Mouse (Mus musculus) limb, embryonic 12.5 days (tissue): ENCODE data around the gene Schip1. TPM values are rescaled to one million over a fixed set of nuclear protein-coding genes. Genes with fewer than 3 reads are reported as not detected.

Experiments
- ATAC-seq: fragments of 200-750 bp; cut with Nextera tagmentation; 2 replicates; pipeline ENCODE4 v1.8.0; 2017; ENCODE audit warnings: low read depth, moderate TSS enrichment; ENCODE audit not compliant: insufficient number of reproducible peaks, insufficient read depth, low FRiP score, low TSS enrichment
- H3K27ac ChIP-seq: fragments of 300-500 bp; sonication (generic); 2 replicates; pipeline ENCODE4 v1.5.1; 2016; ENCODE audit warnings: mild to moderate bottlenecking, moderate library complexity
- H3K27me3 ChIP-seq: fragments of 300-500 bp; sonication (generic); 2 replicates; pipeline ENCODE4 v1.6.1; 2016; ENCODE audit warnings: mild to moderate bottlenecking, moderate library complexity
- H3K36me3 ChIP-seq: fragments of 300-500 bp; sonication (generic); 2 replicates; pipeline ENCODE4 v1.6.1; 2016; ENCODE audit warnings: mild to moderate bottlenecking, moderate library complexity
- H3K4me1 ChIP-seq: fragments of 300-500 bp; sonication (generic); replicated peaks from 2 replicates; pipeline ENCODE4 v1.6.1; 2016
- H3K4me2 ChIP-seq: fragments of 300-500 bp; sonication (generic); 2 replicates; pipeline ENCODE4 v1.6.1; 2016; ENCODE audit warnings: mild to moderate bottlenecking, moderate library complexity
- H3K4me3 ChIP-seq: fragments of 300-500 bp; sonication (generic); replicated peaks from 2 replicates; pipeline ENCODE4 v1.5.1; 2016; ENCODE audit warnings: mild to moderate bottlenecking
- H3K9ac ChIP-seq: fragments of 300-500 bp; sonication (generic); replicated peaks from 2 replicates; pipeline ENCODE4 v1.6.1; 2016; ENCODE audit warnings: mild to moderate bottlenecking, moderate library complexity
- H3K9me3 ChIP-seq: fragments of 300-500 bp; sonication (generic); 2 replicates; pipeline ENCODE4 v1.6.1; 2016; ENCODE audit warnings: mild to moderate bottlenecking, moderate library complexity
- WGBS: fragments of 180-500 bp; shearing (Covaris S2); methylation state at CpG from one replicate; pipeline ENCODE4 v1.1.7; 2016; 5-methylcytosine and 5-hydroxymethylcytosine counted together
- polyA plus RNA-seq: library from polyadenylated mRNA; unstranded; fragments of >200 nt; fragmentation: Nextera tagmentation; extraction: Ambion mirVana; gene quantifications from 2 replicates; pipeline ENCODE4 v1.2.1, GENCODE M21; 2016

The Schip1 gene
- polyA plus RNA-seq, 1 experiment from 2014 or later, result 31.6 TPM

- no peaks in the 10 kb centered on the region for H3K36me3 ChIP-seq
- WGBS, result 83% methylated on average over 4 of the region's 4 CpGs
- H3K27ac ChIP-seq, result no peak overlapping the region
- no peak for ATAC-seq
- no peaks in the 10 kb centered on the region for H3K9me3 ChIP-seq
- H3K27me3 ChIP-seq, result 0 out of 2 replicates have a peak, but pooled peaks cover 6% of the 10 kb centered on the region
- no peak overlapping the region for H3K4me3 ChIP-seq
- H3K9ac ChIP-seq, result no peak overlapping the region
- no peak overlapping the region for H3K4me2 ChIP-seq
- no peaks in the 10 kb centered on the region for H3K4me1 ChIP-seq
Measured at GRCm38 (mm10) chr3:68527182-68527581, 462.6 kb downstream of the Schip1 start.

DNA sequence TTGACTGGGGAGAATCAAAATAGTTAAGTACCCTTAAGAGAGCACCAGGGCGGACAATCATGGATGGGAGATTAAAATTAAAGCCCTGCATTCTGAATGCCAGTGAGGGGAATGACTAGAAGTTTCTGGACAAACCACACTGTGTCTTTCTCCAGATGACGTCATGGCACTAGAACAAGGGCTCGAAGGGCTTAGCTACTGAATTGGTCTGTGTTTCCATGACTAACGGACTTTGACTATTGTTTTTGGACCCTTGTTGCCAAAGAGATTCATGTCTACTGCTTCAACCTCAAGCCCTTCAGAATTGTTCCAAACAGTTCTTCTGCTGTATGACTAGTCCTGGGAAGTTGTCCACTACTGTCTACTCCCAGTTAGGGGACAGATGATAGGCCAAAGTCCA, 467.3 kb downstream of the Schip1 start:
- 81% methylated on average over 4 of the region's 4 CpGs for WGBS

GRCm38 (mm10) chr3:68534571-68535051, 470.0 kb downstream of the Schip1 start:
- no peak overlapping the region for H3K4me3 ChIP-seq
- no peak overlapping the region for H3K27ac ChIP-seq
- no peak overlapping the region for H3K4me2 ChIP-seq
- no peaks in the 10 kb centered on the region for H3K36me3 ChIP-seq
- 18% methylated on average over 6 of the region's 7 CpGs for WGBS
- H3K27me3 ChIP-seq, result 0 out of 2 replicates have a peak, but pooled peaks cover 6% of the 10 kb centered on the region
- no peak overlapping the region for H3K9ac ChIP-seq
- no peak; the same call in 1 of the 2 replicates for ATAC-seq
- peaks cover 12% of the 10 kb centered on the region; the same call in 1 of the 2 replicates for H3K4me1 ChIP-seq
- H3K9me3 ChIP-seq, result peaks cover 9% of the 10 kb centered on the region

More for the DNA sequence above, 467.3 kb downstream of the Schip1 start:
- no peak for ATAC-seq
- no peak overlapping the region for H3K27ac ChIP-seq
- 0 out of 2 replicates have a peak, but pooled peaks cover 6% of the 10 kb centered on the region for H3K27me3 ChIP-seq
- H3K9me3 ChIP-seq, result peaks cover 6% of the 10 kb centered on the region
- no peaks in the 10 kb centered on the region for H3K36me3 ChIP-seq
- H3K4me2 ChIP-seq, result no peak overlapping the region
- H3K4me3 ChIP-seq, result no peak overlapping the region
- H3K9ac ChIP-seq, result no peak overlapping the region
- peaks cover 12% of the 10 kb centered on the region; the same call in 1 of the 2 replicates for H3K4me1 ChIP-seq

GRCm38 (mm10) chr3:68535160-68535728, 470.6 kb downstream of the Schip1 start:
- no peak overlapping the region for H3K4me2 ChIP-seq
- no peak overlapping the region for H3K9ac ChIP-seq
- H3K4me3 ChIP-seq, result no peak overlapping the region
- H3K27ac ChIP-seq, result no peak overlapping the region
- 79% methylated on average over 7 of the region's 7 CpGs for WGBS
- peaks cover 9% of the 10 kb centered on the region for H3K9me3 ChIP-seq
- no peak for ATAC-seq
- H3K4me1 ChIP-seq, result peaks cover 12% of the 10 kb centered on the region; the same call in 1 of the 2 replicates
- H3K27me3 ChIP-seq, result 0 out of 2 replicates have a peak, but pooled peaks cover 6% of the 10 kb centered on the region
- no peaks in the 10 kb centered on the region for H3K36me3 ChIP-seq

GRCm38 (mm10) chr3:68536071-68536470, 471.5 kb downstream of the Schip1 start:
- Histone ChIP-seq H3K36me3 (no peaks in the 10 kb centered on the region), H3K4me2 (no peak overlapping the region), H3K4me3 (no peak overlapping the region), H3K4me1 (peaks cover 12% of the 10 kb centered on the region; the same call in 1 of the 2 replicates), H3K9me3 (peaks cover 9% of the 10 kb centered on the region), H3K27me3 (0 out of 2 replicates have a peak, but pooled peaks cover 9% of the 10 kb centered on the region), H3K9ac (no peak overlapping the region), H3K27ac (no peak overlapping the region)
- WGBS, result 54% methylated on average over 3 of the region's 3 CpGs
- ATAC-seq, result no peak

GRCm38 (mm10) chr3:68541688-68542087, 477.1 kb downstream of the Schip1 start:
- Histone ChIP-seq H3K4me1 (no peaks in the 10 kb centered on the region; the same call in 1 of the 2 replicates), H3K4me3 (no peak overlapping the region), H3K36me3 (no peaks in the 10 kb centered on the region), H3K4me2 (no peak overlapping the region), H3K9me3 (peaks cover 9% of the 10 kb centered on the region), H3K27ac (no peak overlapping the region), H3K27me3 (peaks cover 7% of the 10 kb centered on the region), H3K9ac (no peak overlapping the region)
- WGBS, result 87% methylated on average over 8 of the region's 8 CpGs
- ATAC-seq, result no peak

GRCm38 (mm10) chr3:68542944-68543501, 478.4 kb downstream of the Schip1 start:
- peak overlapping the region; percentile 26 for H3K4me3 ChIP-seq
- H3K27ac ChIP-seq, result no peak overlapping the region
- H3K9me3 ChIP-seq, result peaks cover 6% of the 10 kb centered on the region; the same call in 1 of the 2 replicates
- H3K4me2 ChIP-seq, result peak overlapping the region; percentile 52
- H3K9ac ChIP-seq, result no peak overlapping the region
- H3K4me1 ChIP-seq, result no peaks in the 10 kb centered on the region; the same call in 1 of the 2 replicates
- 6% methylated on average over 7 of the region's 7 CpGs for WGBS
- peaks cover 7% of the 10 kb centered on the region for H3K27me3 ChIP-seq
- ATAC-seq, result peak; percentile 53; the same call in 1 of the 2 replicates
- H3K36me3 ChIP-seq, result no peaks in the 10 kb centered on the region

DNA sequence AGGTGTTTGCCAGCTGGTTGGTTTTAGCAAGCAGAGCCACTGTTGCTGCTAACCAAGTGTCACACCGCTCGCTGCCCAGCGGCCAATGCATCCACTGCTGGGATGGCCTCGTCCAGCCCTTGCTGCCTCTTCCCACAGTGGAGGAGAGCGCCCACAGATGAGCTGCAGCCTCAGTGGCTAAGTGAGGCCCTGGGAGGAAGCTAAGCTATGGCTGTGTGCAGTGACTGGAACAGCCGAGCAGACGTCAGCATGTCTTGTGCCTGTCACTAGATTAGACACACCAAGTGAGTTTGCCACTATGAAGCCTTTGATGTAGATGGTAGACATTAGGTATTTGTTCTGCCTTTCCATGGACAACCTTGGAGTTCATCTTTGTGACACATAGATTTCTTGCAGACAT, 480.2 kb downstream of the Schip1 start:
- ATAC-seq, result no peak
- H3K9me3 ChIP-seq, result peaks cover 6% of the 10 kb centered on the region; the same call in 1 of the 2 replicates
- H3K4me2 ChIP-seq, result no peak overlapping the region
- no peaks in the 10 kb centered on the region; the same call in 1 of the 2 replicates for H3K4me1 ChIP-seq
- H3K36me3 ChIP-seq, result no peaks in the 10 kb centered on the region
- WGBS, result 70% methylated on average over 7 of the region's 7 CpGs
- no peak overlapping the region for H3K4me3 ChIP-seq
- H3K27ac ChIP-seq, result no peak overlapping the region
- no peak overlapping the region for H3K9ac ChIP-seq
- peaks cover 7% of the 10 kb centered on the region for H3K27me3 ChIP-seq

GRCm38 (mm10) chr3:68545898-68546297, 481.3 kb downstream of the Schip1 start:
- Histone ChIP-seq H3K4me1 (no peaks in the 10 kb centered on the region; the same call in 1 of the 2 replicates), H3K27ac (no peak overlapping the region), H3K36me3 (no peaks in the 10 kb centered on the region), H3K9me3 (peaks cover 6% of the 10 kb centered on the region; the same call in 1 of the 2 replicates), H3K27me3 (peaks cover 4% of the 10 kb centered on the region), H3K9ac (no peak overlapping the region), H3K4me3 (no peak overlapping the region), H3K4me2 (no peak overlapping the region)
- 53% methylated on average over 6 of the region's 6 CpGs for WGBS
- ATAC-seq, result no peak

DNA sequence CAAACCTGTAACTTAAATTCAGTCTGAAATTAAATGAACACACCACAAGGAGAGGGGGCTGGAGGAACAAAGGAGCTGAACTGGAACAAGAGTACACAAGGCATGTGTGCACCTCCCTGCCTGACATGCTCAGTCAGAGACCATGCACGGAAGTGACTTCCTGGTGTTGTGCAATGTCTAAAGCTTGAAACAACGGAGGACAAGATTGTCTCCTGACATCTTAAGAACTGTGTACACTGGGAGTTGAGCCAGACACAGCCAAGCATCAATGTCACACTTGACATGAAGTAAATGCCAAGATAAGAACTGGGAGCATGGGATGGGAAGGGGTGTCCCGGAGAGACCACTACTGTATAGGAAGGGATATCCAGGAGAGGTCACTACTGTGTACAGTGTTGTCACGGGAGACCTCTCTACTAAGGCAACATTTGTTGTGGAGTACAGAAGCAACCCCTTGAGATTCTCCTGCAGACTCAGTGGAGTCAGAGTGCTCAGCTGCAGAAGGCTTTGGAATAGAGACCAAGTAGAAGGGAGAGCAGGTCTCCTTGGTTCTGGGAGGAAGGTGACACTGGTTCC, 490.6 kb downstream of the Schip1 start:
- H3K27me3 ChIP-seq, result no peaks in the 10 kb centered on the region
- ATAC-seq, result no peak
- H3K4me2 ChIP-seq, result no peak overlapping the region
- no peak overlapping the region for H3K4me3 ChIP-seq
- 0 out of 2 replicates have a peak, but pooled peaks cover 7% of the 10 kb centered on the region for H3K4me1 ChIP-seq
- no peaks in the 10 kb centered on the region for H3K9me3 ChIP-seq
- no peak overlapping the region for H3K27ac ChIP-seq
- H3K9ac ChIP-seq, result no peak overlapping the region
- H3K36me3 ChIP-seq, result no peaks in the 10 kb centered on the region
- WGBS, result 89% methylated on average over 4 of the region's 4 CpGs

GRCm38 (mm10) chr3:68556891-68557290, 492.3 kb downstream of the Schip1 start:
- no peak overlapping the region for H3K4me3 ChIP-seq
- H3K9me3 ChIP-seq, result no peaks in the 10 kb centered on the region
- ATAC-seq, result no peak
- no peak overlapping the region for H3K4me2 ChIP-seq
- H3K27me3 ChIP-seq, result no peaks in the 10 kb centered on the region
- H3K9ac ChIP-seq, result no peak overlapping the region
- WGBS, result 91% methylated on average over 9 of the region's 9 CpGs
- no peaks in the 10 kb centered on the region for H3K36me3 ChIP-seq
- 0 out of 2 replicates have a peak, but pooled peaks cover 7% of the 10 kb centered on the region for H3K4me1 ChIP-seq
- H3K27ac ChIP-seq, result no peak overlapping the region
